Mouse (Mus musculus): ENCODE results near the gene Cmss1. TPM values are rescaled to one million over a fixed set of nuclear protein-coding genes. Genes with fewer than 3 reads are reported as not detected.

The Cmss1 gene
- polyA plus RNA-seq, 1 experiment from 2014 or later, result 52.5 TPM

- Histone ChIP-seq H3K4me2 (ENCODE audit: low read depth, low read length, severe bottlenecking) (no peak overlapping the region), H3K36me3 (ENCODE audit: control insufficient read depth, insufficient read depth, low read length) (no peaks in the 10 kb centered on the region), H3K9ac (ENCODE audit: low read length) (no peak overlapping the region), H3K9me3 (ENCODE audit: control insufficient read depth, low read length) (no peaks in the 10 kb centered on the region), H3K27me3 (ENCODE audit: control insufficient read depth, insufficient read depth, low read length) (no peaks in the 10 kb centered on the region), H3K4me3 (ENCODE audit: low read depth, low read length) (no peak overlapping the region), H3K4me1 (replicated peaks; ENCODE audit: control insufficient read depth, insufficient read depth, low read length) (no peaks in the 10 kb centered on the region), H3K27ac (ENCODE audit: low read depth, low read length) (no peak overlapping the region)
- DNase-seq (ENCODE audit: low spot score), result no peak
- 79% methylated on average over 5 of the region's 5 CpGs for WGBS
- ATAC-seq (replicated peaks; ENCODE audit: low FRiP score), result no peak
These were observed 187.3 kb downstream of the Cmss1 start for GRCm38 (mm10) chr16:57419332-57419731.

- Histone ChIP-seq H3K9me3 (ENCODE audit: control insufficient read depth, low read length) (no peaks in the 10 kb centered on the region), H3K4me1 (replicated peaks; ENCODE audit: control insufficient read depth, insufficient read depth, low read length) (no peaks in the 10 kb centered on the region), H3K36me3 (ENCODE audit: control insufficient read depth, insufficient read depth, low read length) (no peaks in the 10 kb centered on the region), H3K27me3 (ENCODE audit: control insufficient read depth, insufficient read depth, low read length) (no peaks in the 10 kb centered on the region), H3K27ac (ENCODE audit: low read depth, low read length) (no peak overlapping the region), H3K9ac (ENCODE audit: low read length) (no peak overlapping the region), H3K4me3 (ENCODE audit: low read depth, low read length) (no peak overlapping the region), H3K4me2 (ENCODE audit: low read depth, low read length, severe bottlenecking) (no peak overlapping the region)
- ATAC-seq (replicated peaks; ENCODE audit: low FRiP score) (no peak), DNase-seq (ENCODE audit: low spot score) (no peak)
- WGBS, result 89% methylated on average over 1 of the region's 1 CpGs
These were observed 188.7 kb downstream of the Cmss1 start for GRCm38 (mm10) chr16:57417955-57418354.

GRCm38 (mm10) chr16:57417017-57417416, 189.6 kb downstream of the Cmss1 start:
- no peak overlapping the region for H3K27ac ChIP-seq (ENCODE audit: low read depth, low read length)
- H3K4me1 ChIP-seq (replicated peaks; ENCODE audit: control insufficient read depth, insufficient read depth, low read length), result no peaks in the 10 kb centered on the region
- H3K9me3 ChIP-seq (ENCODE audit: control insufficient read depth, low read length), result no peaks in the 10 kb centered on the region
- H3K27me3 ChIP-seq (ENCODE audit: control insufficient read depth, insufficient read depth, low read length), result no peaks in the 10 kb centered on the region
- no peak overlapping the region for H3K4me3 ChIP-seq (ENCODE audit: low read depth, low read length)
- no peak for DNase-seq (ENCODE audit: low spot score)
- 88% methylated on average over 9 of the region's 9 CpGs for WGBS
- no peaks in the 10 kb centered on the region for H3K36me3 ChIP-seq (ENCODE audit: control insufficient read depth, insufficient read depth, low read length)
- ATAC-seq (replicated peaks; ENCODE audit: low FRiP score), result no peak
- H3K4me2 ChIP-seq (ENCODE audit: low read depth, low read length, severe bottlenecking), result no peak overlapping the region
- no peak overlapping the region for H3K9ac ChIP-seq (ENCODE audit: low read length)

- Histone ChIP-seq H3K9ac (ENCODE audit: low read length) (no peak overlapping the region), H3K27me3 (ENCODE audit: control insufficient read depth, insufficient read depth, low read length) (no peaks in the 10 kb centered on the region), H3K27ac (ENCODE audit: low read depth, low read length) (no peak overlapping the region), H3K4me1 (replicated peaks; ENCODE audit: control insufficient read depth, insufficient read depth, low read length) (no peaks in the 10 kb centered on the region), H3K9me3 (ENCODE audit: control insufficient read depth, low read length) (no peaks in the 10 kb centered on the region), H3K4me2 (ENCODE audit: low read depth, low read length, severe bottlenecking) (no peak overlapping the region), H3K4me3 (ENCODE audit: low read depth, low read length) (no peak overlapping the region), H3K36me3 (ENCODE audit: control insufficient read depth, insufficient read depth, low read length) (no peaks in the 10 kb centered on the region)
- ATAC-seq (replicated peaks; ENCODE audit: low FRiP score), result no peak
- WGBS, result 72% methylated on average over 2 of the region's 2 CpGs
- DNase-seq (ENCODE audit: low spot score), result no peak
These were observed 190.6 kb downstream of the Cmss1 start for GRCm38 (mm10) chr16:57416049-57416448.

- Histone ChIP-seq H3K9me3 (ENCODE audit: control insufficient read depth, low read length) (no peaks in the 10 kb centered on the region), H3K27ac (ENCODE audit: low read depth, low read length) (no peak overlapping the region), H3K36me3 (ENCODE audit: control insufficient read depth, insufficient read depth, low read length) (no peaks in the 10 kb centered on the region), H3K9ac (ENCODE audit: low read length) (no peak overlapping the region), H3K4me1 (replicated peaks; ENCODE audit: control insufficient read depth, insufficient read depth, low read length) (no peaks in the 10 kb centered on the region), H3K27me3 (ENCODE audit: control insufficient read depth, insufficient read depth, low read length) (no peaks in the 10 kb centered on the region), H3K4me2 (ENCODE audit: low read depth, low read length, severe bottlenecking) (no peak overlapping the region), H3K4me3 (ENCODE audit: low read depth, low read length) (no peak overlapping the region)
- ATAC-seq (replicated peaks; ENCODE audit: low FRiP score) (no peak), DNase-seq (ENCODE audit: low spot score) (no peak)
- 62% methylated on average over 4 of the region's 4 CpGs for WGBS
These were observed 193.9 kb downstream of the Cmss1 start for GRCm38 (mm10) chr16:57412766-57413165.

- Histone ChIP-seq H3K9ac (ENCODE audit: low read length) (no peak overlapping the region), H3K4me2 (ENCODE audit: low read depth, low read length, severe bottlenecking) (no peak overlapping the region), H3K4me1 (replicated peaks; ENCODE audit: control insufficient read depth, insufficient read depth, low read length) (no peaks in the 10 kb centered on the region), H3K9me3 (ENCODE audit: control insufficient read depth, low read length) (no peaks in the 10 kb centered on the region), H3K27ac (ENCODE audit: low read depth, low read length) (no peak overlapping the region), H3K36me3 (ENCODE audit: control insufficient read depth, insufficient read depth, low read length) (no peaks in the 10 kb centered on the region), H3K27me3 (ENCODE audit: control insufficient read depth, insufficient read depth, low read length) (no peaks in the 10 kb centered on the region), H3K4me3 (ENCODE audit: low read depth, low read length) (no peak overlapping the region)
- 79% methylated on average over 5 of the region's 5 CpGs for WGBS
- DNase-seq (ENCODE audit: low spot score) (no peak), ATAC-seq (replicated peaks; ENCODE audit: low FRiP score) (no peak)
These were observed 202.8 kb downstream of the Cmss1 start for GRCm38 (mm10) chr16:57403825-57404224.

- ATAC-seq (replicated peaks; ENCODE audit: low FRiP score) (no peak), DNase-seq (ENCODE audit: low spot score) (no peak)
- WGBS, result 93% methylated on average over 4 of the region's 4 CpGs
- Histone ChIP-seq H3K9me3 (ENCODE audit: control insufficient read depth, low read length) (no peaks in the 10 kb centered on the region), H3K27ac (ENCODE audit: low read depth, low read length) (no peak overlapping the region), H3K4me3 (ENCODE audit: low read depth, low read length) (no peak overlapping the region), H3K9ac (ENCODE audit: low read length) (no peak overlapping the region), H3K36me3 (ENCODE audit: control insufficient read depth, insufficient read depth, low read length) (no peaks in the 10 kb centered on the region), H3K4me1 (replicated peaks; ENCODE audit: control insufficient read depth, insufficient read depth, low read length) (no peaks in the 10 kb centered on the region), H3K27me3 (ENCODE audit: control insufficient read depth, insufficient read depth, low read length) (no peaks in the 10 kb centered on the region), H3K4me2 (ENCODE audit: low read depth, low read length, severe bottlenecking) (no peak overlapping the region)
These were observed 203.8 kb downstream of the Cmss1 start for GRCm38 (mm10) chr16:57402910-57403309.

GRCm38 (mm10) chr16:57401702-57402101, 205.0 kb downstream of the Cmss1 start:
- no peak overlapping the region for H3K27ac ChIP-seq (ENCODE audit: low read depth, low read length)
- no peak overlapping the region for H3K9ac ChIP-seq (ENCODE audit: low read length)
- H3K4me1 ChIP-seq (replicated peaks; ENCODE audit: control insufficient read depth, insufficient read depth, low read length), result no peaks in the 10 kb centered on the region
- no peak for ATAC-seq (replicated peaks; ENCODE audit: low FRiP score)
- H3K27me3 ChIP-seq (ENCODE audit: control insufficient read depth, insufficient read depth, low read length), result no peaks in the 10 kb centered on the region
- no peaks in the 10 kb centered on the region for H3K9me3 ChIP-seq (ENCODE audit: control insufficient read depth, low read length)
- no peak overlapping the region for H3K4me2 ChIP-seq (ENCODE audit: low read depth, low read length, severe bottlenecking)
- no peak overlapping the region for H3K4me3 ChIP-seq (ENCODE audit: low read depth, low read length)
- H3K36me3 ChIP-seq (ENCODE audit: control insufficient read depth, insufficient read depth, low read length), result no peaks in the 10 kb centered on the region
- DNase-seq (ENCODE audit: low spot score), result no peak
- WGBS, result 53% methylated on average over 6 of the region's 6 CpGs

- Histone ChIP-seq H3K4me1 (replicated peaks; ENCODE audit: control insufficient read depth, insufficient read depth, low read length) (no peaks in the 10 kb centered on the region), H3K36me3 (ENCODE audit: control insufficient read depth, insufficient read depth, low read length) (no peaks in the 10 kb centered on the region), H3K9ac (ENCODE audit: low read length) (no peak overlapping the region), H3K27me3 (ENCODE audit: control insufficient read depth, insufficient read depth, low read length) (no peaks in the 10 kb centered on the region), H3K4me2 (ENCODE audit: low read depth, low read length, severe bottlenecking) (no peak overlapping the region), H3K4me3 (ENCODE audit: low read depth, low read length) (no peak overlapping the region), H3K27ac (ENCODE audit: low read depth, low read length) (no peak overlapping the region), H3K9me3 (ENCODE audit: control insufficient read depth, low read length) (no peaks in the 10 kb centered on the region)
- DNase-seq (ENCODE audit: low spot score), result no peak
- 85% methylated on average over 10 of the region's 10 CpGs for WGBS
- ATAC-seq (replicated peaks; ENCODE audit: low FRiP score), result no peak
These were observed 207.1 kb downstream of the Cmss1 start for GRCm38 (mm10) chr16:57399566-57399965.

Measured in forebrain, embryonic 11.5 days (tissue).